Mouse (Mus musculus) telencephalon, adult 2 months (tissue): ENCODE results near the gene Ebi3.

ENCODE experiments used
- DNase-seq: peaks from one replicate; pipeline ENCODE4 v3.0.0-alpha.2; 2011; ENCODE audit warnings: low read depth, low spot score

The Ebi3 gene

DNA sequence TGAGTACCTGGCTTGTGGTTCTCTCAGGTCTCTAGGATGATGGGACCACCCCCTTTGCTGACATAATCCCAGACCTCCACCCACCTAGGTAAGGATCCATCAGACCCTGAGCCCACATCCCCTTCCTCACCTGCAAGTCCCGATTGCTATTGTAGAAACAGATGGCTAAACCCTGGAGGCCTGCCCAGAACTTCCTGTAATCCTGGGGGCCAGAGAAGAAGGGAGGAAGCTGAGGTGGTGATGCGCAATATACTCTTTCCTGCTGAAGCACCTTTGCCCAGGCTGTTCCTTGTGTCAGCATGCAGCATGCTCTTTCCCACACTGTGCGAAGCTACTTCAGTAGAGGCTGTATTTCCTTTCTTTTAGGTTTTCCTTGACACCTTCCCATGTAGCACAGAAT is 50.6 kb downstream of the Ebi3 start:
- no peak for DNase-seq

GRCm38 (mm10) chr17:56005415-56006061 is 53.1 kb downstream of the Ebi3 start, which contains the start of the genes Stap2 and Mpnd:
TSS of gene Stap2 (minus strand) at chr17:56005584.
TSS of gene Mpnd (plus strand) at chr17:56005711.
- DNase-seq, result no peak
